Mouse (Mus musculus) MEL (cell line): ENCODE results near the gene Fam20c.

Experiments
- BHLHE40 ChIP-seq: IDR thresholded peaks from 2 replicates; pipeline ENCODE4 v1.6.1; 2012; ENCODE audit warnings: low read depth, mild to moderate bottlenecking, inconsistent platforms, low read length, improper control_type of control experiment, borderline replicate concordance
- CTCF ChIP-seq, 3 experiments: IDR thresholded peaks in 2 of 3; conservative IDR thresholded peaks in 1 of 3; 2 replicates each; pipeline ENCODE4 v1.5.1; 2011 to 2012; ENCODE audit warnings: low read length in 3 of 3, low read depth in 2 of 3, mild to moderate bottlenecking in 2 of 3, improper control_type of control experiment in 1 of 3, inconsistent platforms in 1 of 3, mixed read lengths in 1 of 3, moderate library complexity in 1 of 3; ENCODE audit not compliant: control insufficient read depth in 1 of 3, insufficient read depth in 1 of 3, poor library complexity in 1 of 3, severe bottlenecking in 1 of 3
- E2F4 ChIP-seq: IDR thresholded peaks from 2 replicates; pipeline ENCODE4 v1.6.1; 2011; ENCODE audit warnings: low read depth, low read length, improper control_type of control experiment, borderline replicate concordance
- EP300 ChIP-seq, 2 experiments: IDR thresholded peaks; 2 replicates each; pipeline ENCODE4 v1.6.1; 2011; ENCODE audit warnings: improper control_type of control experiment in 2 of 2, low read length in 2 of 2, low read depth in 1 of 2, mild to moderate bottlenecking in 1 of 2
- ETS1 ChIP-seq: IDR thresholded peaks from 2 replicates; pipeline ENCODE4 v1.6.1; 2012; ENCODE audit warnings: low read depth, mild to moderate bottlenecking, inconsistent platforms, low read length, improper control_type of control experiment, moderate library complexity
- KAT2A ChIP-seq: conservative IDR thresholded peaks from 2 replicates; pipeline ENCODE4 v1.6.1; 2012; ENCODE audit warnings: low read depth, low read length, improper control_type of control experiment, inconsistent platforms
- MAFK ChIP-seq: IDR thresholded peaks from 2 replicates; pipeline ENCODE4 v1.6.1; 2011; ENCODE audit warnings: low read depth, mild to moderate bottlenecking, low read length, improper control_type of control experiment, borderline replicate concordance
- MEF2A ChIP-seq: IDR thresholded peaks from 2 replicates; pipeline ENCODE4 v1.6.1; 2014; ENCODE audit warnings: low read depth, mild to moderate bottlenecking, inconsistent platforms, low read length, improper control_type of control experiment; ENCODE audit not compliant: poor library complexity, insufficient replicate concordance, severe bottlenecking; ENCODE audit errors: extremely low read depth
- MYC ChIP-seq: IDR thresholded peaks from 2 replicates; pipeline ENCODE4 v1.6.1; 2011; ENCODE audit warnings: low read depth, mild to moderate bottlenecking, low read length, improper control_type of control experiment, moderate library complexity
- POLR2AphosphoS2 ChIP-seq: IDR thresholded peaks from 2 replicates; pipeline ENCODE4 v1.6.1; 2011; ENCODE audit warnings: low read length, improper control_type of control experiment
- TCF12 ChIP-seq: IDR thresholded peaks from 2 replicates; pipeline ENCODE4 v1.6.1; 2014; ENCODE audit warnings: low read depth, mild to moderate bottlenecking, inconsistent platforms, low read length, improper control_type of control experiment, moderate library complexity
- ZKSCAN1 ChIP-seq: IDR thresholded peaks from 2 replicates; pipeline ENCODE4 v1.6.1; 2012; ENCODE audit warnings: low read depth, mild to moderate bottlenecking, inconsistent platforms, low read length, improper control_type of control experiment, moderate library complexity

DNA sequence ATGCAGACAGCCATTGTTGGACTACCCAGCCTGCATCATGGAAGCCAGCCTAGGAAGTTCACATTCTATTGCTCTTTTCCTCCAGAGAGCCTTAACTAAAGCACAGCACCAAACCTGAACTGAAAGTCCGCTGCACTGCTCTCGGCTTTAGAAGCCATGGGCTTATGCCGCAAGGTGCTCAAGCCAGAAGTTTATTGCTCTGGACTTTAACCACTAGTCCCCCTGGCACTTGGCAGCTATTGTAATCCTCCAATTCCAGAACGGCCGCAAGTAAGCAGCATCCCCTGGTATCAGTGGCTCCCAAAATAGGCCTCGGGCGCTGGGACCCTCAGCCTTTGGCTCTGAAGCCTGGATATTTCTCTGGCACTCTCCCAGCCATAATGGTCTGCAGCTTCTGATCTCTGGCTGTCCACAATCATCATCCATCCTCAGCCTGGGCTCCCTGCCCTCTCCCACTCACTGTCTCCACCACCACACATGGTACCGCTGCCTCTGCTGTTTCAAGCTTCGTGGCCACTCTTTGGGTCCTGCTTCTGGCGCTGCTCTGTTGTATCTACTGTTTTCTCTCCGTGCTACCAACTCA lies 20.9 kb upstream of the Fam20c start:
- TF ChIP-seq MYC (no peak), BHLHE40 (no peak), ETS1 (no peak), ZKSCAN1 (no peak), MEF2A (no peak), EP300 (IDR thresholded peaks at IDR 0.05; ENCODE audit: low read depth in 1 of 2, low read length in 2 of 2) (no peak), CTCF (IDR thresholded peaks at IDR 0.05 in 2 of 3, conservative IDR thresholded peaks at IDR 0.05 in 1 of 3; ENCODE audit: control insufficient read depth in 1 of 3, insufficient read depth in 1 of 3, low read depth in 2 of 3, low read length in 3 of 3, poor library complexity in 1 of 3, severe bottlenecking in 1 of 3) (no peak), TCF12 (no peak), MAFK (no peak), E2F4 (no peak), POLR2AphosphoS2 (no peak), KAT2A (no peak)
